ENCODE assay signal across 17 mouse cellular contexts in genomic region chr19:40346908-40347307, GRCm38 (mm10).
DNase-seq lines count a peak whose midpoint lies in the region; ATAC-seq and TF ChIP-seq lines count a peak whose summit lies in the region.
"Had no signal": no experiment of that assay in that cellular context is flagged by ENCODE, and none has a peak within 500 bp of the region (broad histone marks: within the 10 kb centered on the region; RNA-seq: fewer than 3 reads in every experiment).

No protein-coding gene starts in this region.

- peak overlapping the region; percentile 56; the same call in 1 of the 2 replicates for H3K27ac ChIP-seq in gastrocnemius, adult 2 months
- H3K27ac ChIP-seq in hindbrain, postnatal 0 days, result peak overlapping the region; percentile 77; the same call in 1 of the 2 replicates
- H3K27ac ChIP-seq in hindbrain, embryonic 12.5 days, result no peak overlapping the region
- H3K27ac ChIP-seq in neural tube, embryonic 13.5 days (replicated peaks), result peak overlapping the region; percentile 1; the same call in 1 of the 2 replicates
- H3K27ac ChIP-seq: liver, embryonic 13.5 days had no signal

- no peak for DNase-seq in gastrocnemius, adult 2 months
- DNase-seq in gastrocnemius, postnatal 10 days, result no peak
- no peak for DNase-seq in hindbrain, postnatal 0 days (ENCODE audit: low spot score)
- DNase-seq in neural tube, embryonic 10.5 days (ENCODE audit: extremely low spot score, low spot score), result no peak
- no peak for DNase-seq in frontal cortex, adult 2 months (ENCODE audit: extremely low spot score in 1 of 2, low spot score in 1 of 2)
- DNase-seq: B cell, adult 2 months; cerebellum, adult 11 months; liver, embryonic 13.5 days; lung, postnatal 4 days; right cerebral cortex, adult 18-20 months; spleen, adult 18-20 months; thymus, postnatal 4 days had no signal

- H3K9me3 ChIP-seq in hindbrain, postnatal 0 days (ENCODE audit: low read length), result no peaks in the 10 kb centered on the region
- H3K9me3 ChIP-seq in hindbrain, embryonic 12.5 days (replicated peaks), result no peaks in the 10 kb centered on the region
- H3K9me3 ChIP-seq in neural tube, embryonic 13.5 days, result no peaks in the 10 kb centered on the region
- H3K9me3 ChIP-seq: embryonic facial prominence, embryonic 13.5 days; liver, embryonic 13.5 days had no signal

- WGBS in hindbrain, postnatal 0 days, result 60% methylated on average over 3 of the region's 3 CpGs
- WGBS in hindbrain, embryonic 12.5 days, result 96% methylated on average over 3 of the region's 3 CpGs
- 85% methylated on average over 3 of the region's 3 CpGs for WGBS in neural tube, embryonic 13.5 days

- intact Hi-C loops in gastrocnemius, adult 2 months (cut with DNase I), result no loop called here

- peaks cover 5% of the 10 kb centered on the region; the same call in 1 of the 2 replicates for H3K4me1 ChIP-seq in hindbrain, postnatal 0 days (ENCODE audit: insufficient read depth, low read length)
- H3K4me1 ChIP-seq in hindbrain, embryonic 12.5 days, result peaks cover 13% of the 10 kb centered on the region
- H3K4me1 ChIP-seq in neural tube, embryonic 13.5 days (replicated peaks), result peaks cover 34% of the 10 kb centered on the region
- H3K4me1 ChIP-seq: liver, embryonic 13.5 days had no signal

- no peak overlapping the region for H3K4me3 ChIP-seq in gastrocnemius, adult 2 months
- H3K4me3 ChIP-seq in hindbrain, postnatal 0 days (ENCODE audit: low read length), result no peak overlapping the region
- no peak overlapping the region for H3K4me3 ChIP-seq in hindbrain, embryonic 12.5 days
- no peak overlapping the region for H3K4me3 ChIP-seq in neural tube, embryonic 13.5 days
- H3K4me3 ChIP-seq: embryonic facial prominence, embryonic 13.5 days; liver, embryonic 13.5 days had no signal

- H3K4me2 ChIP-seq in hindbrain, postnatal 0 days (ENCODE audit: low read depth, low read length), result no peak overlapping the region
- H3K4me2 ChIP-seq in hindbrain, embryonic 12.5 days (replicated peaks), result no peak overlapping the region
- no peak overlapping the region for H3K4me2 ChIP-seq in neural tube, embryonic 13.5 days
- H3K4me2 ChIP-seq: embryonic facial prominence, embryonic 13.5 days; liver, embryonic 13.5 days; midbrain, embryonic 11.5 days had no signal

- no peak for ATAC-seq in hindbrain, postnatal 0 days
- ATAC-seq in hindbrain, embryonic 12.5 days (ENCODE audit: low FRiP score), result no peak
- ATAC-seq in neural tube, embryonic 13.5 days (ENCODE audit: low read depth), result no peak
- ATAC-seq: Patski had no signal

- H3K9ac ChIP-seq in hindbrain, postnatal 0 days (replicated peaks; ENCODE audit: low read length), result no peak overlapping the region
- H3K9ac ChIP-seq in hindbrain, embryonic 12.5 days, result no peak overlapping the region
- no peak overlapping the region for H3K9ac ChIP-seq in neural tube, embryonic 13.5 days
- H3K9ac ChIP-seq: embryonic facial prominence, embryonic 13.5 days; liver, embryonic 13.5 days had no signal

- no peaks in the 10 kb centered on the region for H3K27me3 ChIP-seq in hindbrain, postnatal 0 days (ENCODE audit: insufficient read depth, low read length)
- H3K27me3 ChIP-seq in hindbrain, embryonic 12.5 days, result no peaks in the 10 kb centered on the region
- H3K27me3 ChIP-seq in neural tube, embryonic 13.5 days, result no peaks in the 10 kb centered on the region
- H3K27me3 ChIP-seq: embryonic facial prominence, embryonic 13.5 days; liver, embryonic 13.5 days; Patski had no signal

- no peak for TF ChIP-seq CTCF in gastrocnemius, adult 2 months (IDR thresholded peaks at IDR 0.05)
- no peak for TF ChIP-seq CTCF in hindbrain, postnatal 0 days (IDR thresholded peaks at IDR 0.05; ENCODE audit: low read depth)

- H3K36me3 ChIP-seq in hindbrain, postnatal 0 days (ENCODE audit: insufficient read depth, low read length), result peaks cover 8% of the 10 kb centered on the region
- H3K36me3 ChIP-seq in hindbrain, embryonic 12.5 days, result 0 out of 2 replicates have a peak, but pooled peaks cover 14% of the 10 kb centered on the region
- H3K36me3 ChIP-seq in neural tube, embryonic 13.5 days, result peaks cover 37% of the 10 kb centered on the region
- H3K36me3 ChIP-seq: embryonic facial prominence, embryonic 13.5 days had no signal
